Mouse (Mus musculus) spleen, adult 18-20 months (tissue): ENCODE measurements at regions not wholly inside any gene's neighbourhood (a gene's known extent, or its start where the extent isn't known, plus 50 kb on each side); places are given as distances from the start of the nearest gene placed in this dataset.

Source experiments
- DNase-seq, 2 experiments: peaks; one replicate each; pipeline ENCODE4 v3.0.0; 2022; ENCODE audit warnings: mixed read lengths in 2 of 2

- DNase-seq: no peak
Measured at GRCm38 (mm10) chr2:72674856-72675440, 199.0 kb downstream of the Cdca7 start.

- DNase-seq: no peak
Measured at GRCm38 (mm10) chr2:72677731-72678130, 201.8 kb downstream of the Cdca7 start.

- DNase-seq: no peak
Measured at GRCm38 (mm10) chr2:72688031-72688430, 212.1 kb downstream of the Cdca7 start.

GRCm38 (mm10) chr2:72701081-72701480 lies 225.1 kb downstream of the Cdca7 start:
- DNase-seq: no peak

- DNase-seq: no peak
Measured at GRCm38 (mm10) chr2:72703238-72703637, 227.3 kb downstream of the Cdca7 start.

GRCm38 (mm10) chr2:72707676-72708659 lies 232.0 kb downstream of the Cdca7 start:
- DNase-seq: no peak

- no peak for DNase-seq
Measured at GRCm38 (mm10) chr2:72716931-72717330, 241.0 kb downstream of the Cdca7 start.

GRCm38 (mm10) chr2:72728699-72729098 lies 251.5 kb downstream of the Sp3 start:
- DNase-seq: peak in 1 of 2 experiments; percentile 11

- no peak for DNase-seq
Measured at GRCm38 (mm10) chr2:72733371-72733770, 246.9 kb downstream of the Sp3 start.

- DNase-seq: no peak
Measured at GRCm38 (mm10) chr2:72735035-72735434, 245.2 kb downstream of the Sp3 start.

- no peak for DNase-seq
Measured at GRCm38 (mm10) chr2:72736685-72737084, 243.6 kb downstream of the Sp3 start.

GRCm38 (mm10) chr2:72740391-72741361 lies 239.6 kb downstream of the Sp3 start:
- DNase-seq: no peak

GRCm38 (mm10) chr2:72741746-72742145 lies 238.5 kb downstream of the Sp3 start:
- DNase-seq: no peak

GRCm38 (mm10) chr2:72743651-72744050 lies 236.6 kb downstream of the Sp3 start:
- no peak for DNase-seq

- DNase-seq: no peak
Measured at GRCm38 (mm10) chr2:72744901-72745300, 235.3 kb downstream of the Sp3 start.

GRCm38 (mm10) chr2:72746476-72747215 lies 233.6 kb downstream of the Sp3 start:
- no peak for DNase-seq

GRCm38 (mm10) chr2:72747299-72747698 lies 232.9 kb downstream of the Sp3 start:
- no peak for DNase-seq

GRCm38 (mm10) chr2:72749495-72749894 lies 230.8 kb downstream of the Sp3 start:
- DNase-seq: no peak

- no peak for DNase-seq
Measured at GRCm38 (mm10) chr2:72751441-72751840, 228.8 kb downstream of the Sp3 start.

GRCm38 (mm10) chr2:72752624-72753176 lies 227.5 kb downstream of the Sp3 start:
- DNase-seq: no peak

- DNase-seq: no peak
Measured at GRCm38 (mm10) chr2:72753788-72754713, 226.2 kb downstream of the Sp3 start.
